Mouse (Mus musculus) small intestine, adult 2 months (tissue): ENCODE data around the gene Zc2hc1b.

Source experiments
- CTCF ChIP-seq: fragments of 200-500 bp; IDR thresholded peaks from 2 replicates; pipeline ENCODE4 v1.5.1; 2012; ENCODE audit warnings: low read depth, mild to moderate bottlenecking, control low read depth, inconsistent platforms, low read length, moderate library complexity, mixed read lengths; ENCODE audit not compliant: insufficient replicate concordance, insufficient read length; ENCODE audit errors: extremely low read depth
- POLR2A ChIP-seq: fragments of 200-500 bp; IDR thresholded peaks from 2 replicates; pipeline ENCODE4 v1.6.1; 2012; ENCODE audit warnings: low read depth, mild to moderate bottlenecking, control low read depth, inconsistent platforms, low read length, moderate library complexity

DNA sequence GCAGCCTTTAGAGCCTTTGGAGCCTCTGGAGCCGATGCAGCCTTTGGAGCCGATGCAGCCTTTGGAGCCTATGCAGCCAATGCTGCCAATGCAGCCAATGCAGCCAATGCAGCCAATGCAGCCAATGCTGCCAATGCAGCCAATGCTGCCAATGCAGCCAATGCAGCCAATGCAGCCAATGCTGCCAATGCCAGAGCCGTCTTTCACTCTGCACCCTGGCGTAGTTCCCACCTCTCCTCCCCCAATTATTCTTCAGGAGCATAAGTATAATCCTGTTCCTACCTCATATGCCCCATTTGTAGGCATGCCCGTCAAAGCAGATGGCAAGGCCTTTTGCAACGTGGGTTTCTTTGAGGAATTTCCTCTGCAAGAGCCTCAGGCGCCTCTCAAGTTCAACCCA is 49.9 kb downstream of the Zc2hc1b start:
- TF ChIP-seq CTCF (no peak), POLR2A (no peak)
